Mouse (Mus musculus) forebrain, embryonic 15.5 days (tissue): ENCODE measurements at regions not wholly inside any gene's neighbourhood (a gene's known extent, or its start where the extent isn't known, plus 50 kb on each side); places are given as distances from the start of the nearest gene placed in this dataset.

ENCODE experiments used
- ATAC-seq: fragments of 200-750 bp; cut with Nextera tagmentation; replicated peaks from 2 replicates; pipeline ENCODE4 v1.8.0; 2017; ENCODE audit warnings: mild to moderate bottlenecking, moderate TSS enrichment, moderate library complexity
- H3K27ac ChIP-seq: fragments of 300-500 bp; sonication (generic); replicated peaks from 2 replicates; pipeline ENCODE4 v1.5.1; 2015; ENCODE audit warnings: mild to moderate bottlenecking, inconsistent platforms
- H3K27me3 ChIP-seq: fragments of 300-500 bp; sonication (generic); 2 replicates; pipeline ENCODE4 v1.6.1; 2015; ENCODE audit warnings: inconsistent platforms
- H3K36me3 ChIP-seq: fragments of 300-500 bp; sonication (generic); 2 replicates; pipeline ENCODE4 v1.6.1; 2015; ENCODE audit warnings: mild to moderate bottlenecking, inconsistent platforms
- H3K4me1 ChIP-seq: fragments of 300-500 bp; sonication (generic); 2 replicates; pipeline ENCODE4 v1.6.1; 2015; ENCODE audit warnings: inconsistent platforms
- H3K4me2 ChIP-seq: fragments of 300-500 bp; sonication (generic); replicated peaks from 2 replicates; pipeline ENCODE4 v1.6.1; 2015; ENCODE audit warnings: mild to moderate bottlenecking, inconsistent platforms
- H3K4me3 ChIP-seq: fragments of 300-500 bp; sonication (generic); 2 replicates; pipeline ENCODE4 v1.5.1; 2015; ENCODE audit warnings: mild to moderate bottlenecking, inconsistent platforms
- H3K9ac ChIP-seq: fragments of 300-500 bp; sonication (generic); replicated peaks from 2 replicates; pipeline ENCODE4 v1.6.1; 2015; ENCODE audit warnings: mild to moderate bottlenecking, inconsistent platforms
- H3K9me3 ChIP-seq: fragments of 300-500 bp; sonication (generic); 2 replicates; pipeline ENCODE4 v1.6.1; 2016; ENCODE audit warnings: inconsistent platforms
- WGBS: fragments of 180-500 bp; shearing (Covaris S2); methylation state at CpG from one replicate; pipeline ENCODE4 v1.1.7; 2015; ENCODE audit warnings: mixed read lengths; 5-methylcytosine and 5-hydroxymethylcytosine counted together

DNA sequence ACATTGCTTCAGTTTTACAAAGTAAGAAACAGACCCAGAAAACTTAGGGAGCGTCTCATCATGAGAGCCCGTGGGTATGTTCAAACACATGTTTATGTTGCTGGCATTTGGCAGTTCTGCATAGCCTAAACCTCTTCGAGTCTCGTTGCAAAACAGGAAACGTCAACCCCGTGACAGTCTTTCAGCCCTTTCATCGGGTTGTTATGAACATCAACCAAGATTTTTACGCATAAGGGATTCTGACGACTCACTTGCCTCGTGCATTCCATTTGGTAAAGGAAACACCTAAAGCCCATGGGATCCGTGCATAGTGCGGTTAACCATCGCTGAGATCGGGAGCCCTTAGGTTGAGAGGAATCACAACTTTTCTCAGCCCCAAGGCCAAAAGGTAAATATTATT is 115.7 kb downstream of the Gpam start:
- H3K36me3 ChIP-seq, result no peaks in the 10 kb centered on the region
- H3K27me3 ChIP-seq, result no peaks in the 10 kb centered on the region
- H3K27ac ChIP-seq, result no peak overlapping the region
- WGBS, result 91% methylated on average over 14 of the region's 14 CpGs
- no peak overlapping the region for H3K9ac ChIP-seq
- ATAC-seq, result no peak
- H3K4me1 ChIP-seq, result no peaks in the 10 kb centered on the region
- no peak overlapping the region for H3K4me3 ChIP-seq
- H3K4me2 ChIP-seq, result no peak overlapping the region
- no peaks in the 10 kb centered on the region for H3K9me3 ChIP-seq

- Histone ChIP-seq H3K36me3 (no peaks in the 10 kb centered on the region), H3K9me3 (no peaks in the 10 kb centered on the region), H3K27me3 (no peaks in the 10 kb centered on the region), H3K9ac (no peak overlapping the region), H3K4me1 (no peaks in the 10 kb centered on the region), H3K27ac (no peak overlapping the region), H3K4me2 (no peak overlapping the region), H3K4me3 (no peak overlapping the region)
- WGBS, result 98% methylated on average over 3 of the region's 3 CpGs
- no peak for ATAC-seq
Observed at GRCm38 (mm10) chr19:55008463-55009146, 118.4 kb downstream of the Gpam start.

DNA sequence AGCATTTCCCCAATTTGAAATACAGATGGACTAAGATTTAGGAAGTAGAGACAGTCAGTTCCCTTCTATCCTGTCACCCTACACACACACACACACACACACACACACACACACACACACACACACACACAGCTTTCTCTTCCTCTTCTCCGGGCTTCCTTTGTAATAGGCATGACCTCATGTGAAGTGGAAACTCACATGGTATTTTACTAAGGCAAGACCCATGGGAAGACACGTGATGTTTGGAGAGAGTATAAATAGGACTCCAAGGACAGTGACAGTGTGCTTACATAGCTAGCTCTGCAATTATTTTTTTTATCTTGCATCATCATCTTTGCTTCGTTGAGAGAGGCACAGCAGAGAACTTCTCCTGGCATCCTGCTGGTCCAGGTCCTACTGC is 137.1 kb downstream of the Gpam start:
- no peaks in the 10 kb centered on the region for H3K9me3 ChIP-seq
- no peak overlapping the region for H3K9ac ChIP-seq
- no peaks in the 10 kb centered on the region for H3K27me3 ChIP-seq
- ATAC-seq, result no peak
- H3K4me2 ChIP-seq, result no peak overlapping the region
- no peak overlapping the region for H3K27ac ChIP-seq
- no peaks in the 10 kb centered on the region for H3K36me3 ChIP-seq
- WGBS, result 85% methylated on average over 3 of the region's 3 CpGs
- H3K4me3 ChIP-seq, result no peak overlapping the region
- no peaks in the 10 kb centered on the region for H3K4me1 ChIP-seq

DNA sequence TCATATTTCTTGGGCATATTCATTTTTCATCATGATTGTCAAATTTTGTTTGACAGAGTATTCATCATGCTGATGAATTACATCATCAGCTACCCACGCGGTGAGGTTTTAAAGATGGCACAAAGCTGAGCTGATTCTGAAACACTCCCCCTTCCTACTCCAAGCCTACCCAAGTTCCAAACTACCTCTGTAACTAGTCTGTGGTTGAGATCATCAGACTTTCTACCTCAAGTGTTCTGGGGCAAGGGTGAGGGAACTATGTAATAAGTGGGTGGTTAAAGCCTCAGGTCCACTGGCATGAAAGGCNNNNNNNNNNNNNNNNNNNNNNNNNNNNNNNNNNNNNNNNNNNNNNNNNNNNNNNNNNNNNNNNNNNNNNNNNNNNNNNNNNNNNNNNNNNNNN is 142.5 kb downstream of the Gpam start:
- Histone ChIP-seq H3K9me3 (no peaks in the 10 kb centered on the region), H3K36me3 (no peaks in the 10 kb centered on the region), H3K27me3 (no peaks in the 10 kb centered on the region), H3K4me3 (no peak overlapping the region), H3K4me1 (no peaks in the 10 kb centered on the region), H3K9ac (no peak overlapping the region), H3K27ac (no peak overlapping the region), H3K4me2 (no peak overlapping the region)
- WGBS, result 95% methylated on average over 2 of the region's 2 CpGs
- ATAC-seq, result no peak

GRCm38 (mm10) chr19:54982801-54983200 is 144.2 kb downstream of the Gpam start:
- WGBS, result 75% methylated on average over 4 of the region's 4 CpGs
- no peaks in the 10 kb centered on the region for H3K36me3 ChIP-seq
- H3K4me2 ChIP-seq, result no peak overlapping the region
- no peaks in the 10 kb centered on the region for H3K27me3 ChIP-seq
- no peaks in the 10 kb centered on the region for H3K9me3 ChIP-seq
- H3K4me3 ChIP-seq, result no peak overlapping the region
- no peak overlapping the region for H3K9ac ChIP-seq
- H3K4me1 ChIP-seq, result no peaks in the 10 kb centered on the region
- ATAC-seq, result no peak
- H3K27ac ChIP-seq, result no peak overlapping the region

DNA sequence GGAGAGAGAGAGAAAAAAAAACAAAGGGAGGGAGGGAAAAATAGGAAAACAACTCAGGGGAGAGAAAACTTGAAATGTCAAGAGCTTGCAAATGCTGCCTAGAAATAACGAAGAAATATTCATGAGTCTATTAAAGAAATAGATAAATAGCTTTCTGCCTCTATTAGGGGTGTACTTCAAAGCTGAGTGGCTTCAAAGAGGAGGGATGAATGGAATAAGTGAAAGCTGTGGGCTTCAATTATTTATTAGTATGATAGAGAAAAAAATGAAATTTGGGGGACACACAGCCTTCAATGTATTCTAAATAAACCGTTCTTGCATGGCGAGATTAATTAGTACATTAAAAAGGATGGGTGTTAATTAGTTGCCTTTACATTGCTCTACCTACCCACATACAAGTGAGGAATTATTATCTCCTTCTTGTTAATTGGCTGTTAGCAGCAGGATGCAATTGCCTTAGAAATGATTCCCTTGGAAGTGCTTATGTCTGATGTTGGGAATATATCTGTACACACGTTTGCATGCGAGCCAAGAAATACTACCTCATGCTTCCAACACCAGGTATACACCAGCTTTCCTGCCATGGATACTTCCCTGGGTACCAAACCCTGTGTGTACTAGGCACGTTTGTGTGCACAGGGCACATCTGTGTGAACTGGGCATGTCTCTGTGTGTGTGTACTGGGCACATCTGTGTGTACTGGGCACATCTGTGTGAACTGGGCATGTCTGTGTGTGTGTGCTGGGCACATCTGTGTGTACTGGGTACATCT is 155.4 kb downstream of the Gpam start:
- Histone ChIP-seq H3K4me3 (no peak overlapping the region), H3K9ac (no peak overlapping the region), H3K27me3 (no peaks in the 10 kb centered on the region), H3K27ac (no peak overlapping the region), H3K4me1 (no peaks in the 10 kb centered on the region), H3K36me3 (no peaks in the 10 kb centered on the region), H3K9me3 (no peaks in the 10 kb centered on the region), H3K4me2 (no peak overlapping the region)
- WGBS, result 43% methylated on average over 6 of the region's 6 CpGs
- no peak for ATAC-seq

DNA sequence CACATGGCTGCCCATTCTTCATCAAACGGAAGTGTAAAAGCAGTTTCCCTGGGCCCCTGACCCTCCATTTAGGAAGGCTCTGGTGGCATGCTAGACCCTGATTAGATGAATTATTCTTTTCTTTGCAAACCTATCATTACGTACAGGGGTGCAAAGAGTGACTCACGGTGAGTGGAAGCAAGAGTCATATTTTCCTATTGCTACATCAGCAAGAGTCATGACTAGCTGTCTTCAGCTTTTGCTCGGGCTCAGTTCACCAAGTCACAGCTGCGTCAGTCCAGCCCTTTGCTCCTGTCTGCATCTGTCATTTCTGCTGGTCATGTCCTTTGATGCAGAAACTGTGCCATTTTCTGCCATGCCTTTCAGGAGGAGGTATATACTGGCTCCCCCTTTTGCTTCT is 168.7 kb downstream of the Gpam start:
- no peaks in the 10 kb centered on the region for H3K4me1 ChIP-seq
- ATAC-seq, result no peak
- H3K4me3 ChIP-seq, result no peak overlapping the region
- H3K27ac ChIP-seq, result no peak overlapping the region
- H3K36me3 ChIP-seq, result no peaks in the 10 kb centered on the region
- no peaks in the 10 kb centered on the region for H3K9me3 ChIP-seq
- no peak overlapping the region for H3K4me2 ChIP-seq
- no peaks in the 10 kb centered on the region for H3K27me3 ChIP-seq
- H3K9ac ChIP-seq, result no peak overlapping the region
- 90% methylated on average over 5 of the region's 5 CpGs for WGBS

- WGBS, result 45% methylated on average over 2 of the region's 2 CpGs
- H3K9ac ChIP-seq, result no peak overlapping the region
- H3K9me3 ChIP-seq, result no peaks in the 10 kb centered on the region
- no peaks in the 10 kb centered on the region for H3K36me3 ChIP-seq
- H3K4me1 ChIP-seq, result no peaks in the 10 kb centered on the region
- H3K4me3 ChIP-seq, result no peak overlapping the region
- ATAC-seq, result no peak
- H3K4me2 ChIP-seq, result no peak overlapping the region
- H3K27me3 ChIP-seq, result no peaks in the 10 kb centered on the region
- H3K27ac ChIP-seq, result no peak overlapping the region
Observed at GRCm38 (mm10) chr19:54955096-54955495, 171.9 kb downstream of the Gpam start.

DNA sequence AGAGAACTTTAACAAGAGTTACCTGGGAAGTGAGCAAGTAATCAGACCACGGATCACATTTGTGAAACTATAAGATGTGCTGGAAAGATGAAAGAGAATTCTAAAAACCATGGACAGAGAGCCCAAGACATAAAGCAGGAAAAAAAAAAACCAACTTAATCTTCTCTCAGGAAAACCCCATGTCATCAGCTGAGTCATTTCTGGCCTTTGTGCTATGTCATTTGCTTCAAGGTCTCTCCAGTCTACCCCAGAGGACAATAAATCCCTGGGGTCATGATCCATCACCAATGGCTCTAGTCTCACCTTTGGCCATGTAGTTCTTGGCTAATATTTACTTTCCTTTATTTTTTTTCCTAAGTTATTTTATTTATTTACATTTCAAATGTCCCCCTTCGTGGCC is 174.5 kb downstream of the Gpam start:
- no peak overlapping the region for H3K4me2 ChIP-seq
- WGBS, result 75% methylated on average over 2 of the region's 2 CpGs
- no peaks in the 10 kb centered on the region for H3K36me3 ChIP-seq
- no peak overlapping the region for H3K27ac ChIP-seq
- ATAC-seq, result no peak
- no peaks in the 10 kb centered on the region for H3K27me3 ChIP-seq
- H3K9ac ChIP-seq, result no peak overlapping the region
- no peak overlapping the region for H3K4me3 ChIP-seq
- peaks cover 4% of the 10 kb centered on the region; the same call in 1 of the 2 replicates for H3K4me1 ChIP-seq
- no peaks in the 10 kb centered on the region for H3K9me3 ChIP-seq

- H3K27ac ChIP-seq, result 0 out of 2 replicates have a peak overlapping the region, but pooled peaks have one; percentile 46
- H3K27me3 ChIP-seq, result no peaks in the 10 kb centered on the region
- H3K4me3 ChIP-seq, result no peak overlapping the region
- 48% methylated on average over 7 of the region's 7 CpGs for WGBS
- peaks cover 4% of the 10 kb centered on the region; the same call in 1 of the 2 replicates for H3K4me1 ChIP-seq
- H3K9ac ChIP-seq, result no peak overlapping the region
- H3K9me3 ChIP-seq, result no peaks in the 10 kb centered on the region
- no peak for ATAC-seq
- no peak overlapping the region for H3K4me2 ChIP-seq
- no peaks in the 10 kb centered on the region for H3K36me3 ChIP-seq
Observed at GRCm38 (mm10) chr19:54948359-54949127, 178.5 kb downstream of the Gpam start.

DNA sequence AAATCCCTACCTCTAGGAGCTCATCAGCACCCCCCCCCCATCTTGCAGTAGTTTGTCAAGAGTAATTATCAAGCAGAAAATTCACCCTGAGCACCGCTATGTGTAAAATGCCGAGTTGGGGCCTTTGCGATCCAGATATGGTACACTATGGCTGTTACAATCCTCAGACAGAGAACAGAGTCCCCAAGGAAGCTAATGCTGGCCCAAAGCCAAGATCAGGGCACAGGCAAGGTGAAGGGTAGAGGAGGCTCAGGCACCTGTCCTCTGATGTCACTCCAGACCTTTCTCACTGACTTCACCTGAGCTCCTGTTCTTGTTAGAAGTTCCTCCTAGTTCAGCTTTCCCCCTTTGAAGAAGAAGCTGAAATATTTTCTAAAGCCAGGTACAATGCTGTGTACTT is 179.5 kb downstream of the Gpam start:
- Histone ChIP-seq H3K27me3 (no peaks in the 10 kb centered on the region), H3K4me2 (no peak overlapping the region), H3K36me3 (no peaks in the 10 kb centered on the region), H3K4me1 (peaks cover 4% of the 10 kb centered on the region; the same call in 1 of the 2 replicates), H3K9me3 (no peaks in the 10 kb centered on the region), H3K4me3 (no peak overlapping the region), H3K9ac (no peak overlapping the region), H3K27ac (no peak overlapping the region)
- 92% methylated on average over 3 of the region's 3 CpGs for WGBS
- no peak for ATAC-seq

GRCm38 (mm10) chr19:54932579-54932978 is 194.5 kb downstream of the Gpam start:
- Histone ChIP-seq H3K4me1 (no peaks in the 10 kb centered on the region), H3K4me2 (no peak overlapping the region), H3K9ac (no peak overlapping the region), H3K4me3 (no peak overlapping the region), H3K36me3 (no peaks in the 10 kb centered on the region), H3K9me3 (no peaks in the 10 kb centered on the region), H3K27ac (no peak overlapping the region), H3K27me3 (no peaks in the 10 kb centered on the region)
- ATAC-seq, result no peak
- WGBS, result 72% methylated on average over 5 of the region's 5 CpGs
